Mouse (Mus musculus) urinary bladder, postnatal 25 days (tissue): ENCODE results near the gene B3galt2.
"Not testable (repeated sequence)": the region's sequence is repeated elsewhere in the genome, so short reads cannot be mapped to it uniquely, and the experiment has no call there.

Experiments
- DNase-seq: peaks from one replicate; pipeline ENCODE4 v3.0.0; 2022; ENCODE audit warnings: low spot score

B3galt2 gene

DNA sequence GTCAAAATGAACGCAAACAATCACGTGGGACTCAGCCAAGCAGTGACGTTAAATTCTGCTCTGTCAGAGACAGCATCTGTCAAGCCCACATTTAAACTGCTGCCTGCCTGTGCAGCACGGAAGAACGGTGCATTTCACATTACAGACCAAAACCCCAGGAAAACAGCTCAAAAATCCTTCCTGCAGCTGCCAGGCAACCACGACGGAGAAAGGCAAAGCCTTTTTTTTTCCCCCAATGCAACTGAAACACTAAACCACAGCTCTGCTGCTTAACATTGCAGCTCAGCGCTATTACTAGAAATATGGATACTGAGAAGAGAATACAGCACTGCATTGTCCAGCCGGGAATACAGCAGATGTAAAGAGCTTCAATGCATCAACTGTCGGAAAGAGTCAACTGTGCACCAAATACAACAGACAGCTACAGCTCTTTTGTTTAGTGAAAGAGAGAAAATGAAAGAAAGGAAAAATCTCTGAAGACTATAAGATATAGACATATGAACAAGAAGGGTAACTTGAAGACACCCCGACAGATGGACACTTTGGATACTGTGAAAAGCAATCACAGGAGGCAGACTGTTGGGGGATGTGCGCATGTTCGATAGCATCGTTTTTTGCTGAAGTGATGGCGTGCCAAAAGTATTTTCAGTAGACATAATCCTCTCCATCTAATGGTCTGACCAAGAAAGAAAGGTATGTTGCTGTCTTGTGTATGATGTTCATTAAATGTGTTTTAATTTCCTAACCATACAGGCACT, at the start of gene B3galt2:
Gene B3galt2, plus strand, starts transcription at position 15 of the 758 bp plus-strand sequence.
- no peak for DNase-seq

GRCm38 (mm10) chr1:143596864-143597263, 43.6 kb upstream of the B3galt2 start:
- DNase-seq: no peak

DNA sequence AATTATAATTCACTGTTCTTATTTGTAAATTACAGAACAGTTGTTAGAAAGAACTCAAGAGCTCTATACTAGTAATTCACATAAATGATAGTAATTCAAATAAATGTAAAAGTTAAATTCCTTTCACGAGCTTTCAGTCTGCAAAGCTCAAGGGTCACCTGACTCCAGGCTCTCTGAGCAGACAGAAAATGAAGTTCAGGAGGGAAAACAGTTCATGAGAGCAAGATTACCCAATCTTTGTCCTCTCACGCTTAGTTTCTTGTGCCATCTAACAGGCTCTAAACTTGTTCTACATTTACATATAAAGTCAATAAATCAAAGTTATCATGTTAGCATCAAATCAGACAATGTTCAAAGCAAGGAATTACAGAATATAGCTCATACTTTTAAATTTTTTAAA, 31.6 kb upstream of the B3galt2 start:
- DNase-seq: no peak

GRCm38 (mm10) chr1:143612901-143613300, 27.6 kb upstream of the B3galt2 start:
- no peak for DNase-seq

DNA sequence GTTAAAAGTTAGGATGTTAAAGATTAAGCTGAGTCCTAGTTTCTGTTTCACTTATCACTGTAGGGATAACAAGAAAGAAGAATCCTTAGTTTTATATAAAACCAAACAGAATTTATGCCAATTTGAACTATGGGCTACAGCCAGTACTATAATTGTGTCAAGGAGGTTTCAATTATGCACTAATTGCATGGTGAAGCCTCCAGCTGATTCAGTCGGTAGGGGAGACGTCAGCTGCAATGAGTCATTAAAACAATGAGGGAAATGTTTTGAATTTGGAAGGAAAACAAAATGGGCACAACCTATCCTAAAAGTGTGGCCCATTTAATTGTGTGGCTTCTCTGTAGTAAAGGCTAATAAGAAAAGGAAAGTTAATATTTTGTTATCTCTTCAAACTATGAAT, 20.7 kb upstream of the B3galt2 start:
- no peak for DNase-seq

- DNase-seq: no peak
Observed at GRCm38 (mm10) chr1:143621930-143622329, 18.5 kb upstream of the B3galt2 start.

GRCm38 (mm10) chr1:143622634-143623033, 17.8 kb upstream of the B3galt2 start:
- no peak for DNase-seq

DNA sequence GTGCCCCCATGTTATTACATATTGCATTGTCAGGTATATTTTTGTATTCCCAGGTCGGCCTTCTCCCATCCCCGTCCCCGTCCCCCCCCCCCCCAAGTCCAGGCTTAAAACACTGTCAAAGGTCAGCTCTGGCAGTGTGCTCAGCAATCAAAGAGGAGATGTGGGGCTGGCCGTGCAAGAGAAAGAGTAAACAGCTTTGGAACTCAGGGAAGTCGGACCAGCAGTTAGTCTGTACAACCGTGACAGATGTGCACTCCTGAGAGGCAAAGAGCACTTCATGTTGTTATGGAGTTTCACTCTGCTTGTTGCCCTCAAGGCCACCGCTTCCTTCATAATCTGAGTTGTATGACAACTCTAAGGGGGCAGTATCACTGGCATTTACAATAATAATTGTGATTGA, 9.1 kb upstream of the B3galt2 start:
- no peak for DNase-seq

DNA sequence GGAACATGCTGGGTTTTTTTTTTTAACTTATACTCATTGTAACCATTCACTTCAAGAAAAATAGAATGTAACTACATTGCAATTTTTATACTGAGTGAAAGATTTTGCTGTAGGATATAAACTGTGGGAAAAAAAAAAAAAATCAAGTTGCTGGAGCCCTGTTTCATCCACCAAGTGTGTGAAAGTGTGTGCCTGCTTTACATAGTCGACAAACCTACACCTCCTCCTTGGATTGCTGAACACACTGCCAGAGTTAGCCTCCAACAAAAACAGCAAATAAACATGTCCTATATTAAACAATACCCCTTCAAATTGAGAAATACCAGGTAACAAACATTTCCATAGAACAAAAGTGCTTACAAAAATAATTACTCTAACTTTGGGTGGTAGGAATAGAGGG, 8.1 kb upstream of the B3galt2 start:
- DNase-seq: no peak

- no peak for DNase-seq
Observed at GRCm38 (mm10) chr1:143632854-143633587, 7.4 kb upstream of the B3galt2 start.

DNA sequence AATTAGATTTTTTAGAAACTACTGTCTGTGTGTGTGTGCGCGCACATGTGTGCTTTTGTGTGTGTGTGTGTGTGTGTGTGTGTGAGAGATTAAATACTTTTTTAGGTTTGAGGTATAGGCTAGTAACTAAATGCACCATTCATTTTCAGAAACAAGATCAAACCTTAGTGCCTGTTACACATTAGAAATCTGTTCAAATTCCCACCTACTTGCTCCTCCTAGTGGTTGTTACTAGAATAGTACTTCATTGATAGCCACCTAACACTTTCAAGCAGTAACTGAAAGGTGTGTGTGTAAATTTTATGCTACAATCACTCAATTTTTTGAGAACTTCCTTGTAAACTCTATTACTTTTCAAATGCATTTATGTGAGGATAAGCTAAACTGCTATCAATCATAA, 3.8 kb downstream of the B3galt2 start:
- no peak for DNase-seq

GRCm38 (mm10) chr1:143645386-143645785, 4.9 kb downstream of the B3galt2 start:
- DNase-seq: no peak

- DNase-seq: no peak
Observed at GRCm38 (mm10) chr1:143646219-143646618, 5.8 kb downstream of the B3galt2 start.

DNA sequence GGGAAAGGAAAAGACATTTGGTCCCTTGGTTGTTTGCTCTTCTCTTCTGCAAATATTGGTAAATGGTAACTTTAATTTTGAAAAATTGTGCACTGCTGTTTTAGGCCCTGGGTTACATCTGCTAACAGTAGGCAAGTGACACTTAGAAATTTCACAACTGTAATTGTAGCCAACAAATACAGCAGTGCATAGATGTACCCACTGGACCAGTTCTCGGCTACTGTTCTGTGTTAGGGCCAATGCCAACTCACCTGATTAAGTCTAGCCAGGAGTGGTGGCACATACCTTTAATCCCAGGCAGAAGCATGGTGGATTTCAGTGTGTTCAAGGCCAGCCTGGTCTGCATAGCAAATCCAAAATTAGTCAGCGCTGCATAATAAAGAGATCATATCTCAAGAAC, 9.9 kb downstream of the B3galt2 start:
- no peak for DNase-seq

DNA sequence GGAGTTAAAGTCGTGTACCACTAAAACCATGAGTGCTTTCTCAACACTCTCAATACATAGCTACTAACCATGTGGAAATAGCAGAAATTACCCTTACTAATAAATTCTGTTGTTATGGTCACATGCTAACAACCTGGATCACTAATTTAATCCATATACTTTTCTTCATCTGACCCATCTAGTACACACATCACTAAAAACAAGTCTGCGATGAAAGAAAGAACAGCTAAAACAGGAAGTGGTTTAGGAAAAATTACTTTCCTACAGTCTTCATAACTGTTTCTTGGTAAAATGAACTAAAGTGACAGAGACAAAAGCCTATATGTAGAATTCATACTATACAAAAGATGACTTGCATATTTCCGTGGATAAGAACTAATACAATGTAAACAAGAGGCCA, 13.2 kb downstream of the B3galt2 start:
- DNase-seq: no peak

DNA sequence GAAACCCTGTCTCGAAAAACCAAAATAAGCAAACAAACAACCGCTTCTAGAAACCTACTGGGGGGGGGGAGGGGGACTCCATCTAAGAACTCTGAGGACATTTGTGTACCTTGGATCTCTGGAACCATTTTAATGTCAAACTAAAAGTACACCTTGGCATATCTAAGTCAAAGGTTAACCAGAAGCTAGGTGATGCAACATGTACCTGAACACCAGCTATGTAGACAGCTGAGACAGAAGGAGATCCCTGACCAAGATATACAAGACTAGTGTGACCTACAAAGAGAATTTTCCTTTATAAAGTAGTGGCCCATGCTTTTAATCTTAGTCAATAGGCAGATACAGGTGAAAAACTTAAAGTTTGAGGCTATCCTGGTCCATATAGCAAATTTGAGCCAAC, 22.7 kb downstream of the B3galt2 start:
- no peak for DNase-seq

DNA sequence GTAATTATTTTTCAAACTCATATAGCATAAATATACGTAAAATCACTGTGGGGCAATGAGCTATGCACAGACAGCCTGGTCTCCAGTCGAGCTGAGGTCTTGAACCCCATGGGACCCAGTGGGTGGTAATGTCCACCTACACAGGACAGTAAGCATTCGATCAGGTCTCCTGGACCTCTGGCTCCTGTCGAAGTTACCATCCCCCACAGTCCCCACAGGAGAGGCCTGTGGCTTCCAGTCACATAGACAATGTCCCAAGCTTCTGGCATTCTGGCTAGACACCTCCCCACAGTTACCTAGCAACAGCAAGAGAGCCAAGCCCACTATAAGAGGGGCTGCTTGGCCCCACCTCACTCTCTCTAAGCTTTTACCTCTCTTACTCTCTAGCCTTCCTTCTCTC, 24.3 kb downstream of the B3galt2 start:
- DNase-seq: not testable (repeated sequence)

GRCm38 (mm10) chr1:143675734-143676361, 35.4 kb downstream of the B3galt2 start:
- DNase-seq: no peak

DNA sequence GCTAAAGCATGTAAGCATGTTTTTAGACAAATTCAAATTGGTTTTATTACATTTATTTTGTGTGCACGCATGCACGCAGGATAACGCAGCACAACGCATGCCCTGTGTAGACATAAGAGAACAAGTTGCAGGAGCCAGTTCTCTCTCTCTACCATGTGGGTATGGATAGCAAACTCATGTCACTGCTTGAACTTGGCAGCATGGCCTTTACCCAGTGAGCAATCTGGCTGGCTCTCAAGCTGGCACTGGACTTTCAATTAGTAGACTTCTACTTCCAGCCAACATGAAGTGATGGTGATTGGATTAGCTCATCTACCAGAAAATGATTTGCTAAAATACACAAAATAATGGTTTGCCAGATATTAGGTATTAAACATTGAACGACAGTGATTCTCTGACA, 40.6 kb downstream of the B3galt2 start:
- no peak for DNase-seq

DNA sequence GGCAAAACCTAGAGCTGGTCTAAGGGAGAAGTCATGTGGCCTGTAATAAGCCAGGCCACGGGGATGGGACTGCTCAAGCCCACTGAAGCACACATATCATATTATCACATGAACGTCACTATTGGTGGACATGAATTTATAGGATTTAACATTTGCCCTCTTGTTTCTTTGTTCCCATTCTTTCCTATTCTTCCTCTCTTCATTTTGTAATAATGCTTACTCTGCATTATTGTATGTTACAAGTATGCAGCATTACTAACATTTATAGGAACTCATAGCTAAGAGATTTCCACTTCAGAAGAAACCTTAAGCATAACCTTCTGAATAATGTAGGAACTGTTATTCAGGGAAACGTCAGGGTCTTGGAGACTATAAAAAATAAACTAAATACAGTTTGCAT, 44.4 kb downstream of the B3galt2 start:
- no peak for DNase-seq

- no peak for DNase-seq
Observed at GRCm38 (mm10) chr1:143701736-143702135, 61.3 kb downstream of the B3galt2 start.

GRCm38 (mm10) chr1:143702141-143702740, 61.8 kb downstream of the B3galt2 start:
- peak; percentile 16 for DNase-seq
